Mouse (Mus musculus) midbrain, embryonic 11.5 days (tissue): ENCODE measurements at regions not wholly inside any gene's neighbourhood (a gene's known extent, or its start where the extent isn't known, plus 50 kb on each side); places are given as distances from the start of the nearest gene placed in this dataset.

Experiments
- ATAC-seq: fragments of 200-750 bp; cut with Nextera tagmentation; 2 replicates; pipeline ENCODE4 v1.8.0; 2017; ENCODE audit warnings: moderate TSS enrichment, moderate library complexity; ENCODE audit not compliant: low FRiP score
- DNase-seq: peaks from one replicate; pipeline ENCODE4 v3.0.0; 2015; ENCODE audit warnings: low spot score; ENCODE audit errors: missing footprints
- H3K27ac ChIP-seq: fragments of 300-500 bp; sonication (generic); 2 replicates; pipeline ENCODE4 v1.5.1; 2014; ENCODE audit warnings: low read depth, low read length
- H3K27me3 ChIP-seq: fragments of 300-500 bp; sonication (generic); 2 replicates; pipeline ENCODE4 v1.6.1; 2014; ENCODE audit warnings: mild to moderate bottlenecking, low read length, moderate library complexity, mixed read lengths; ENCODE audit not compliant: control insufficient read depth, insufficient read depth
- H3K36me3 ChIP-seq: fragments of 300-500 bp; sonication (generic); 2 replicates; pipeline ENCODE4 v1.6.1; 2014; ENCODE audit warnings: mild to moderate bottlenecking, low read length, moderate library complexity, mixed read lengths; ENCODE audit not compliant: control insufficient read depth, insufficient read depth
- H3K4me1 ChIP-seq: fragments of 300-500 bp; sonication (generic); 2 replicates; pipeline ENCODE4 v1.6.1; 2014; ENCODE audit warnings: low read length; ENCODE audit not compliant: control insufficient read depth, insufficient read depth
- H3K4me2 ChIP-seq: fragments of 300-500 bp; sonication (generic); 2 replicates; pipeline ENCODE4 v1.6.1; 2014; ENCODE audit warnings: mild to moderate bottlenecking, moderate library complexity
- H3K4me3 ChIP-seq: fragments of 300-500 bp; sonication (generic); 2 replicates; pipeline ENCODE4 v1.5.1; 2014; ENCODE audit warnings: low read depth, low read length
- H3K9ac ChIP-seq: fragments of 300-500 bp; sonication (generic); 2 replicates; pipeline ENCODE4 v1.6.1; 2014; ENCODE audit warnings: low read length
- H3K9me3 ChIP-seq: fragments of 300-500 bp; sonication (generic); 2 replicates; pipeline ENCODE4 v1.6.1; 2016; ENCODE audit warnings: low read length; ENCODE audit not compliant: control insufficient read depth
- WGBS: fragments of 180-500 bp; shearing (Covaris S2); extraction: QIAGEN DNeasy Blood & Tissue Kit; methylation state at CpG from one replicate; pipeline ENCODE4 v1.1.7; 2014; 5-methylcytosine and 5-hydroxymethylcytosine counted together

DNA sequence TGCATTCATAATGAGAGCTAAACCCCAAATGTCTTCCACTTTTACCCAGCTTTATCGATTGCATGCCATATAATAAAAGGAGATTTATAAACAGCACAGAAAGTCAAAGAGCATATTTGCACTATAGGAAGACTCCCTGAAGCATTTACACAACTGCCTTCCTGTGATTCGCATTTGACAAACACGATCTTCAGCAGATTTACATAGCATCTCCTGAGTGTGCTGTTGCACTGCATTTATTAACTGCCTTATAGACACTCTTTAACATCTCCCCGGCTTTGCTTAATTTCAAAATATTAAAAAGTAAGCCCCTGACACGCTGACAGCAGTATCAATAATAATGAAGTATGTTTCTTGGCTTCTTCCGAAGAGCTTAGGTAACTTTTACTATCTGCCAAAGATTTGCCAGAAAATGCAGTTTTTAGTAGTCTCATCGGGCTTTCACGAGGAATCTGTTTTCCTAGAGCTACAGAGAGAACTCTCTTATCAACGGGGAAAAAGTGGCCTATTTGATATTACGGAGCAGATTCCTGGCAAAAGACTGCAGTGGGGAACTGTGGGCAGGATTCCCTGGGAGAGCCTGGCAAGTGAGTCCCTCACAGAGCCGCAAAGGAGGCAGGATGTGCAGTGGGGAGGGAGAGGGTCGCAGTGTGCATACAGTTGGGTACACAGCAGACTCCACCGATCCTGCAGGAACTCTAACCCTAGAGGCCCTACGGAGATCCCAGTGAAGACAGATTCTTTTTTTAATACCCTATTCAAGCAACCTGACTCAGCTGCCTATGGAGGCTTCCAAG is 103.6 kb upstream of the 2610001J05Rik start:
- Histone ChIP-seq H3K9ac (no peak overlapping the region), H3K36me3 (no peaks in the 10 kb centered on the region), H3K4me3 (no peak overlapping the region), H3K4me2 (no peak overlapping the region), H3K27me3 (no peaks in the 10 kb centered on the region), H3K27ac (no peak overlapping the region), H3K4me1 (peaks cover 3% of the 10 kb centered on the region; the same call in 1 of the 2 replicates), H3K9me3 (no peaks in the 10 kb centered on the region)
- no peak for DNase-seq
- ATAC-seq, result 0 out of 2 replicates have a peak, but pooled peaks have one; percentile 30
- 78% methylated on average over 14 of the region's 14 CpGs for WGBS

DNA sequence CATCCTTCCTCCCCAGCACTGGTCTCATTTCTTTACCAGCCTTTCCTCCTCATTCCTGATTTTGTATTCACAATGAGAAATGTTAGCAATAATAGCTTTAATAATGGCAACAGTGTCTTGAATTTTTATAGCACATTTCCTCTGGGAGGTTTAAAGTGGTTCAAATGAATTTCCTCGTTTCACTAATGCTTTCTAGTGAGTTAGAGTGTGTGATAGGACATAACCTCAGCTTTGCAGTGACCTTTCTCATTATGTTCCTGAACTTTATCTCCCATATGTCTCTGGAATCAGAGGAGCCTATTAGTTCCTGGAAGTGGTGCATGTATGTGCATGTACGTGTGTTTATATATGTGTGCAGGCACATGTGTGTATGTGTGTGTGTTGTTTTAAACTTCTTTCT is 93.2 kb upstream of the 2610001J05Rik start:
- no peak overlapping the region for H3K9ac ChIP-seq
- no peaks in the 10 kb centered on the region for H3K36me3 ChIP-seq
- H3K27me3 ChIP-seq, result no peaks in the 10 kb centered on the region
- H3K4me3 ChIP-seq, result no peak overlapping the region
- H3K27ac ChIP-seq, result no peak overlapping the region
- H3K4me2 ChIP-seq, result no peak overlapping the region
- no peaks in the 10 kb centered on the region for H3K9me3 ChIP-seq
- H3K4me1 ChIP-seq, result no peaks in the 10 kb centered on the region
- DNase-seq (no peak), ATAC-seq (no peak)
- WGBS, result 65% methylated on average over 2 of the region's 2 CpGs

DNA sequence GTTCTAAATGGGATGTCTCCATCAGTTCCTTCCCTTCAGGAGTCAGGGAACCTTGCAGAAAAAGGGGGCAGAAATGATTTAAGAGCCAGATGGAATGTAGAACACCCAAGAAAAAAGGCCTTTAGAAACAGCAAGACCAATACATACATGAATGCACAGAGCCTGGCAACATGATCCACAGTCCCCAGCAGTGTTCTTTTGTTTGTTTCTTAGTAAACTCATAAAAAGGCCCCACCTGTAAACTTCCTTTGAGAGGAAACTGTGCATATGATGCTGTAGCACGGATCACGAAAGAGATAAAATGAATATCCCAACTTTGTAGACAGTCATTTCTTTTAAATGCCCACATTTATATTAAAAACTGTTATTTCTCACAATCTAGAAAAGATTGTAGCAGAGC is 92.7 kb upstream of the 2610001J05Rik start:
- ATAC-seq (no peak), DNase-seq (no peak)
- WGBS, result 70% methylated on average over 2 of the region's 2 CpGs
- H3K4me3 ChIP-seq, result no peak overlapping the region
- H3K9ac ChIP-seq, result no peak overlapping the region
- H3K36me3 ChIP-seq, result no peaks in the 10 kb centered on the region
- H3K9me3 ChIP-seq, result no peaks in the 10 kb centered on the region
- H3K4me2 ChIP-seq, result no peak overlapping the region
- H3K4me1 ChIP-seq, result no peaks in the 10 kb centered on the region
- no peaks in the 10 kb centered on the region for H3K27me3 ChIP-seq
- no peak overlapping the region for H3K27ac ChIP-seq

DNA sequence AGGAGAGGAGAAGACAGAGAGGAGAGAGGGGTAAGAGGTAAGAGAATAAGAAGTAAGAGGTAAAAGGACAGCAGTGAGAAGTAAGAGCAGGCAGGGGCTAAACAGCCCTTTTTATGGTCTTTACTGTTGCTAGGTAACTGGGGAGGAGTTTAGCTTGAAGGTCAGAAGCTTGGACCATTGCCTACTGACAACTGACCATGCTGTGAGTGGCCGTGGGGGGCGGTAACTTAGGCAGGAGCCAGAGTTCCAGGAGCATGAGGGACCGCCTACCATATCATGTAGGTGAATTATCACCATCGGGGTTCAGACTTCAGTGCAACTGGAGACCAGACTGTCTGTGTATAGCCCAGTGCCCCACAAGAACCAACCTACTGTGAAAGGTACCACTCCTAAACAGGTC is 78.3 kb upstream of the 2610001J05Rik start:
- ATAC-seq (no peak), DNase-seq (no peak)
- Histone ChIP-seq H3K4me2 (no peak overlapping the region), H3K36me3 (no peaks in the 10 kb centered on the region), H3K9me3 (no peaks in the 10 kb centered on the region), H3K4me1 (no peaks in the 10 kb centered on the region), H3K27ac (no peak overlapping the region), H3K27me3 (no peaks in the 10 kb centered on the region), H3K4me3 (no peak overlapping the region), H3K9ac (no peak overlapping the region)
- WGBS, result 73% methylated on average over 4 of the region's 4 CpGs

DNA sequence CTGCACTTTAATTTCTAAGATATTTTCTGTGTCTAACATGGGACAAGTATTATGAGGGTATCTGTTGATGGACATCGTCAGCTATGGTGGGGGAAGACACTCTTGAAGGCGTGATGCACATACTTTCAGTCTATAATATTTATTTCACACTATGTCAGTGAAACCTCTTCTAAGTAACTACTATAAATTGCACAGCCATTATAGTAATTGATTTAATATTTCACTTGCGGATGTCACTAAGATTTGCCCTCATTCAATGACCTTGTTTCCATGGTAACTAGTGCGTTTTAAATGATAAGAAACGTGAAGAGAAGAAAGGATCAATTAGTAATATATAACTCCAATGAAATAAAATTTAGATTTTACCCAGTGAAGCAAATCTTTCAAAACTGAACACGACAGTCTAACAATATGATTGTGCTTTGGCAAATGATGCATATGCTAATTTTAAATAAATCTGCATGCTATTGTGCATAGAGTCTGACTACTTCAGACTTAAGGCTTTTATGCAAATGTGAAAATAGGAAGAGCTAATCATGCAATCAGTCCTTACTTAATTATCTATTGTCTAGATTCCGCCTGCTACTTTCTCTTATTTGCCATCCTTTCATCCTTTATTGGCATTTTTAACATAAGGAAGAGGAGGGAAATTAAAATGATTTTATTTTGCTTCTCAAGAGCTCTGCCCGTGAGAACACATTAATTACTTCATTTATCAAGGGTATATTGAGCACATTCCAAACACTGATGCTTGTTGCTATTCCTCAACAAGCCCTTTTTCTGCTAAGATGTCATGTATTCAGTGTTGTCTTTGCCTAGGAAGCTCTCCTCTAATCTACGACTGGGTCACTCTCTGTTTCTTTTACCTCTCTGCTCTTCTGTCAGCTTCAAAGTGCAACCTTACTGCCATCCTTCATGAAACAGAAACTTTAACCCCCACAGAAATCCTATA is 49.8 kb upstream of the 2610001J05Rik start:
- Histone ChIP-seq H3K4me3 (no peak overlapping the region), H3K36me3 (no peaks in the 10 kb centered on the region), H3K9me3 (no peaks in the 10 kb centered on the region), H3K4me1 (no peaks in the 10 kb centered on the region), H3K27ac (no peak overlapping the region), H3K9ac (no peak overlapping the region), H3K27me3 (no peaks in the 10 kb centered on the region), H3K4me2 (no peak overlapping the region)
- no peak for ATAC-seq
- WGBS, result 86% methylated on average over 9 of the region's 9 CpGs
- no peak for DNase-seq
